Mouse (Mus musculus) adrenal gland, adult 18-20 months (tissue): Measurements from ENCODE around the gene Ipcef1. TPM values are rescaled to one million over a fixed set of nuclear protein-coding genes. Genes with fewer than 3 reads are reported as not detected.

ENCODE experiments used
- DNase-seq, 2 experiments: peaks; one replicate each; pipeline ENCODE4 v3.0.0; 2021 to 2022; ENCODE audit warnings: low spot score in 2 of 2
- long read RNA-seq, 2 experiments: library from polyadenylated mRNA; stranded (forward); transcript quantifications; one replicate each; pipeline ENCODE4 v2.0.0; 2021
- total RNA-seq, 2 experiments: library from RNA; stranded (reverse); gene quantifications; 1 replicate in 1 of 2; 2 replicates in 1 of 2; pipeline ENCODE4 v1.2.3; 2021

The Ipcef1 gene
- under 1 TPM; 0.40 to 0.51 TPM for total RNA-seq
- long read RNA-seq, experiment 1: 0 reads
- long read RNA-seq, experiment 2: 0 reads

GRCm38 (mm10) chr10:7052315-7053017, at the start of gene Ipcef1:
Ipcef1 (minus strand) TSS chr10:7052478.
- DNase-seq: no peak

- DNase-seq: no peak
Observed at GRCm38 (mm10) chr10:7077971-7078370, 25.7 kb upstream of the Ipcef1 start.

- no peak for DNase-seq
Observed at GRCm38 (mm10) chr10:7077389-7077808, 25.1 kb upstream of the Ipcef1 start.

GRCm38 (mm10) chr10:7076662-7077211, 24.5 kb upstream of the Ipcef1 start:
- DNase-seq: no peak

- DNase-seq: peak; percentile 72
Observed at GRCm38 (mm10) chr10:7076201-7076600, 23.9 kb upstream of the Ipcef1 start.

- no peak for DNase-seq
Observed at GRCm38 (mm10) chr10:7075661-7076060, 23.4 kb upstream of the Ipcef1 start.

- DNase-seq: no peak
Observed at GRCm38 (mm10) chr10:7074231-7074630, 22.0 kb upstream of the Ipcef1 start.

GRCm38 (mm10) chr10:7070924-7071323, 18.6 kb upstream of the Ipcef1 start:
- no peak for DNase-seq

- no peak for DNase-seq
Observed at GRCm38 (mm10) chr10:7070100-7070835, 18.0 kb upstream of the Ipcef1 start.

GRCm38 (mm10) chr10:7069090-7069489, 16.8 kb upstream of the Ipcef1 start:
- DNase-seq: no peak

- no peak for DNase-seq
Observed at GRCm38 (mm10) chr10:7068608-7069007, 16.3 kb upstream of the Ipcef1 start.

GRCm38 (mm10) chr10:7063752-7064457, 11.6 kb upstream of the Ipcef1 start:
- DNase-seq: no peak

GRCm38 (mm10) chr10:7062993-7063392, 10.7 kb upstream of the Ipcef1 start:
- no peak for DNase-seq

GRCm38 (mm10) chr10:7060326-7060725, 8.0 kb upstream of the Ipcef1 start:
- no peak for DNase-seq

- DNase-seq: no peak
Observed at GRCm38 (mm10) chr10:7057546-7057945, 5.3 kb upstream of the Ipcef1 start.

- DNase-seq: no peak
Observed at GRCm38 (mm10) chr10:7054560-7055205, 2.4 kb upstream of the Ipcef1 start.

- DNase-seq: no peak
Observed at GRCm38 (mm10) chr10:7049901-7050300, 2.4 kb downstream of the Ipcef1 start.

- no peak for DNase-seq
Observed at GRCm38 (mm10) chr10:7047919-7048291, 4.4 kb downstream of the Ipcef1 start.

- DNase-seq: no peak
Observed at GRCm38 (mm10) chr10:7047288-7047918, 4.9 kb downstream of the Ipcef1 start.

- no peak for DNase-seq
Observed at GRCm38 (mm10) chr10:7043896-7044295, 8.4 kb downstream of the Ipcef1 start.

GRCm38 (mm10) chr10:7041032-7041431, 11.2 kb downstream of the Ipcef1 start:
- DNase-seq: no peak
